20 mouse cellular contexts compared by ENCODE assay signal in the genomic region with DNA sequence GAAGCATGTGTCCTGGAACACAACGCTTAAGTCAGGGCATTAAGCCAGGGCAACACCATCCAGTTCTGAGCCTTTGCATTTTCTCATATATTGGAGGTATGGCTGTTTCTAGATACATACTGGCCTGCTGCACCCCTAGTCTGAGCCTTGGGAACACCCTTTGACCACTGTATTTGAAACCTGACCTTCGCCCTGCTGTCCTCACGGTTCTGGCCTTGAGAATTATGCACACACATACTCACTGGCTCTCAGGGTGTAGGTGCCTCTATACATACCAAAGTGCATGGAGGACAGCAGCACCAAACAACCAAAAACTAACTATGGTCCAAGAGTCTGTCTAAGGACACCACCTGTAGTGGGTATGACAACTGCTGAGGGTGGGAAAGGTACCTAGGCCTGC. TPM values are rescaled to one million over a fixed set of nuclear protein-coding genes. Genes with fewer than 3 reads are reported as not detected.
A peak's percentile ranks its signal among the peaks of the same experiment; 100 is the strongest.
DNase-seq lines count a peak whose midpoint lies in the region; ATAC-seq and TF ChIP-seq lines count a peak whose summit lies in the region.
"Had no signal": no experiment of that assay in that cellular context is flagged by ENCODE, and none has a peak within 500 bp of the region (broad histone marks: within the 10 kb centered on the region; RNA-seq: fewer than 3 reads in every experiment).

No protein-coding gene starts in this region.

- WGBS in liver, embryonic 12.5 days (ENCODE audit: insufficient replicate concordance): 93% methylated on average over 3 of the region's 3 CpGs
- 67% methylated on average over 3 of the region's 3 CpGs for WGBS in intestine, postnatal 0 days
- WGBS in liver, postnatal 0 days (ENCODE audit: insufficient replicate concordance): 88% methylated on average over 3 of the region's 3 CpGs

- H3K9me3 ChIP-seq in liver, embryonic 12.5 days (replicated peaks): no peaks in the 10 kb centered on the region
- H3K9me3 ChIP-seq in intestine, postnatal 0 days (ENCODE audit: control insufficient read depth): no peaks in the 10 kb centered on the region
- no peaks in the 10 kb centered on the region for H3K9me3 ChIP-seq in liver, postnatal 0 days (ENCODE audit: low read length)
- H3K9me3 ChIP-seq: embryonic facial prominence, embryonic 10.5 days; forebrain, embryonic 13.5 days; G1E; heart, embryonic 12.5 days; hindbrain, embryonic 10.5 days had no signal

- no peak for TF ChIP-seq EP300 in liver, postnatal 0 days (IDR thresholded peaks at IDR 0.05; ENCODE audit: low read depth)

- no peak overlapping the region for H3K4me3 ChIP-seq in liver, embryonic 12.5 days
- no peak overlapping the region for H3K4me3 ChIP-seq in intestine, postnatal 0 days (ENCODE audit: low read depth, low read length)
- no peak overlapping the region for H3K4me3 ChIP-seq in liver, postnatal 0 days (ENCODE audit: low read depth, low read length)
- H3K4me3 ChIP-seq: embryonic facial prominence, embryonic 10.5 days; forebrain, embryonic 13.5 days; heart, embryonic 12.5 days; hindbrain, embryonic 10.5 days had no signal

- no peak overlapping the region for H3K27ac ChIP-seq in liver, embryonic 12.5 days
- H3K27ac ChIP-seq in intestine, postnatal 0 days (ENCODE audit: low read depth, low read length): peak overlapping the region; percentile 41
- H3K27ac ChIP-seq in liver, postnatal 0 days (ENCODE audit: low read depth): no peak overlapping the region
- H3K27ac ChIP-seq: embryonic facial prominence, embryonic 10.5 days; forebrain, embryonic 13.5 days; hindbrain, embryonic 10.5 days had no signal

- H3K9ac ChIP-seq in liver, embryonic 12.5 days: no peak overlapping the region
- no peak overlapping the region for H3K9ac ChIP-seq in intestine, postnatal 0 days (ENCODE audit: low read depth, low read length)
- H3K9ac ChIP-seq in liver, postnatal 0 days (replicated peaks): no peak overlapping the region
- H3K9ac ChIP-seq: forebrain, embryonic 13.5 days; forebrain, postnatal 0 days; heart, embryonic 12.5 days had no signal

- H3K27me3 ChIP-seq in liver, embryonic 12.5 days (replicated peaks): no peaks in the 10 kb centered on the region
- no peaks in the 10 kb centered on the region for H3K27me3 ChIP-seq in intestine, postnatal 0 days (replicated peaks; ENCODE audit: control insufficient read depth, insufficient read depth, low read length)
- H3K27me3 ChIP-seq in liver, postnatal 0 days (ENCODE audit: insufficient read depth, low read length): no peaks in the 10 kb centered on the region
- H3K27me3 ChIP-seq: forebrain, embryonic 13.5 days; heart, embryonic 12.5 days had no signal

- ATAC-seq in liver, embryonic 12.5 days: peak; percentile 3; the same call in 1 of the 2 replicates
- peak; percentile 26; the same call in 1 of the 2 replicates for ATAC-seq in intestine, postnatal 0 days
- peak; percentile 33; the same call in 1 of the 2 replicates for ATAC-seq in liver, postnatal 0 days
- ATAC-seq: CD4-positive, CD25-positive, alpha-beta regulatory T cell, adult 4 months; forebrain, embryonic 13.5 days; forebrain, postnatal 0 days had no signal

- no peak overlapping the region for H3K4me2 ChIP-seq in liver, embryonic 12.5 days
- no peak overlapping the region for H3K4me2 ChIP-seq in intestine, postnatal 0 days (replicated peaks; ENCODE audit: low read depth)
- H3K4me2 ChIP-seq in liver, postnatal 0 days (ENCODE audit: low read depth, low read length): no peak overlapping the region
- H3K4me2 ChIP-seq: forebrain, embryonic 13.5 days; heart, embryonic 12.5 days had no signal

- peaks cover 97% of the 10 kb centered on the region for H3K36me3 ChIP-seq in liver, embryonic 12.5 days
- H3K36me3 ChIP-seq in intestine, postnatal 0 days (ENCODE audit: control insufficient read depth, insufficient read depth): peaks cover 81% of the 10 kb centered on the region
- H3K36me3 ChIP-seq in liver, postnatal 0 days (replicated peaks; ENCODE audit: insufficient read depth, low read length): peaks cover 89% of the 10 kb centered on the region

- DNase-seq in adrenal gland, postnatal 14 days: peak; percentile 4
- DNase-seq in adrenal gland, postnatal 4 days (ENCODE audit: low spot score in 2 of 2): no peak
- DNase-seq in liver: no peak
- no peak for DNase-seq in liver, postnatal 0 days
- no peak for DNase-seq in gastrocnemius, postnatal 4 days (ENCODE audit: low spot score in 2 of 2)
- DNase-seq in testis, postnatal 14 days (ENCODE audit: low spot score): no peak
- DNase-seq: adrenal gland, adult 8-10 months; B cell, adult 2 months; cerebellum, adult 11-12 months; cerebellum, adult 9-10 months; forebrain, postnatal 0 days; gastrocnemius, postnatal 14 days had no signal

- TF ChIP-seq CTCF in intestine, postnatal 0 days (IDR thresholded peaks at IDR 0.05; ENCODE audit: low read depth): no peak
- no peak for TF ChIP-seq CTCF in liver, postnatal 0 days (IDR thresholded peaks at IDR 0.05; ENCODE audit: low read depth)

- H3K4me1 ChIP-seq in liver, embryonic 12.5 days: 0 out of 2 replicates have a peak, but pooled peaks cover 5% of the 10 kb centered on the region
- H3K4me1 ChIP-seq in intestine, postnatal 0 days (replicated peaks; ENCODE audit: control insufficient read depth, insufficient read depth, low read length): no peaks in the 10 kb centered on the region
- 0 out of 2 replicates have a peak, but pooled peaks cover 3% of the 10 kb centered on the region for H3K4me1 ChIP-seq in liver, postnatal 0 days (ENCODE audit: insufficient read depth)
- H3K4me1 ChIP-seq: embryonic facial prominence, embryonic 10.5 days; heart, embryonic 12.5 days; hindbrain, embryonic 10.5 days had no signal

RNA-seq across cellular contexts. Expression of a gene that starts 11.4 kb away (rescaled TPM):
- 112 and 141 TPM in 2 replicates for total RNA-seq in adrenal gland, postnatal 14 days (2021)
- total RNA-seq in adrenal gland, postnatal 4 days (2021): 100 to 1,000 TPM; 153 to 170 TPM
- 58.9 and 63.6 TPM in 2 replicates for polyA plus RNA-seq in liver, embryonic 12.5 days (2016; fragmentation: Nextera tagmentation; extraction: Ambion mirVana)
- 22.3 and 31.3 TPM in 2 replicates for polyA plus RNA-seq in intestine, postnatal 0 days (2015; fragmentation: Nextera tagmentation; extraction: Ambion mirVana)
- 19.7 and 23.1 TPM in 2 replicates for polyA plus RNA-seq in liver, postnatal 0 days (2015; fragmentation: Nextera tagmentation; extraction: Ambion mirVana)
- total RNA-seq in gastrocnemius, postnatal 4 days (2021): 10 to 100 TPM; 56.4 to 78.9 TPM

RNA-seq across cellular contexts. Expression of a gene that starts 11.7 kb away (rescaled TPM):
- 104 and 121 TPM in 2 replicates for total RNA-seq in adrenal gland, postnatal 14 days (2021)
- total RNA-seq in adrenal gland, postnatal 4 days (2021): 100 to 1,000 TPM; 168 to 177 TPM
- 73.6 and 79.1 TPM in 2 replicates for polyA plus RNA-seq in liver, embryonic 12.5 days (2016; fragmentation: Nextera tagmentation; extraction: Ambion mirVana)
- polyA plus RNA-seq in intestine, postnatal 0 days (2015; fragmentation: Nextera tagmentation; extraction: Ambion mirVana): 40.0 and 44.9 TPM in 2 replicates
- 27.0 and 28.4 TPM in 2 replicates for polyA plus RNA-seq in liver, postnatal 0 days (2015; fragmentation: Nextera tagmentation; extraction: Ambion mirVana)
- total RNA-seq in gastrocnemius, postnatal 4 days (2021): 100 to 1,000 TPM in 1 of 2 experiments, 10 to 100 TPM in 1; 96.9 to 117 TPM

RNA-seq across cellular contexts. Expression of a gene that starts 18.8 kb away (rescaled TPM):
- 0.70 and 1.3 TPM in 2 replicates for total RNA-seq in adrenal gland, postnatal 14 days (2021)
- 1 to 10 TPM; 1.4 to 1.9 TPM for total RNA-seq in adrenal gland, postnatal 4 days (2021)
- 0.20 and 0.25 TPM in 2 replicates for polyA plus RNA-seq in liver, embryonic 12.5 days (2016; fragmentation: Nextera tagmentation; extraction: Ambion mirVana)
- not detected in 2 replicates for polyA plus RNA-seq in intestine, postnatal 0 days (2015; fragmentation: Nextera tagmentation; extraction: Ambion mirVana)
- polyA plus RNA-seq in liver, postnatal 0 days (2015; fragmentation: Nextera tagmentation; extraction: Ambion mirVana): 0.08 TPM in 2 replicates
- 1 to 10 TPM in 1 of 2 experiments, under 1 TPM in 1; 0.83 to 1.4 TPM for total RNA-seq in gastrocnemius, postnatal 4 days (2021)

RNA-seq across cellular contexts. Expression of a gene that starts 36.6 kb away (rescaled TPM):
- 450 and 452 TPM in 2 replicates for total RNA-seq in adrenal gland, postnatal 14 days (2021)
- total RNA-seq in adrenal gland, postnatal 4 days (2021): 100 to 1,000 TPM; 294 to 338 TPM
- polyA plus RNA-seq in liver, embryonic 12.5 days (2016; fragmentation: Nextera tagmentation; extraction: Ambion mirVana): 176 and 179 TPM in 2 replicates
- polyA plus RNA-seq in intestine, postnatal 0 days (2015; fragmentation: Nextera tagmentation; extraction: Ambion mirVana): 358 and 361 TPM in 2 replicates
- polyA plus RNA-seq in liver, postnatal 0 days (2015; fragmentation: Nextera tagmentation; extraction: Ambion mirVana): 259 and 260 TPM in 2 replicates
- 100 to 1,000 TPM; 232 to 255 TPM for total RNA-seq in gastrocnemius, postnatal 4 days (2021)

RNA-seq across cellular contexts. Expression of a gene that starts 40.3 kb away (rescaled TPM):
- total RNA-seq in adrenal gland, postnatal 14 days (2021): 845 and 964 TPM in 2 replicates
- 1,000 to 10,000 TPM; 1,222 to 1,358 TPM for total RNA-seq in adrenal gland, postnatal 4 days (2021)
- 1,562 and 1,574 TPM in 2 replicates for polyA plus RNA-seq in liver, embryonic 12.5 days (2016; fragmentation: Nextera tagmentation; extraction: Ambion mirVana)
- 1,422 and 1,459 TPM in 2 replicates for polyA plus RNA-seq in intestine, postnatal 0 days (2015; fragmentation: Nextera tagmentation; extraction: Ambion mirVana)
- polyA plus RNA-seq in liver, postnatal 0 days (2015; fragmentation: Nextera tagmentation; extraction: Ambion mirVana): 1,436 and 1,479 TPM in 2 replicates
- 1,000 to 10,000 TPM; 1,009 to 1,061 TPM for total RNA-seq in gastrocnemius, postnatal 4 days (2021)
